Mouse (Mus musculus) embryonic facial prominence, embryonic 11.5 days (tissue): ENCODE results near the gene Gm28891. TPM values are rescaled to one million over a fixed set of nuclear protein-coding genes. Genes with fewer than 3 reads are reported as not detected.
"Not testable (repeated sequence)": the region's sequence is repeated elsewhere in the genome, so short reads cannot be mapped to it uniquely, and the experiment has no call there.

Source experiments
- ATAC-seq: fragments of 200-750 bp; cut with Nextera tagmentation; replicated peaks from 2 replicates; pipeline ENCODE4 v1.8.0; 2017; ENCODE audit warnings: low read depth; ENCODE audit not compliant: insufficient number of reproducible peaks, low FRiP score, low TSS enrichment
- DNase-seq: peaks from one replicate; pipeline ENCODE4 v3.0.0-alpha.2; 2015; ENCODE audit warnings: low spot score
- H3K27ac ChIP-seq: fragments of 300-500 bp; sonication (generic); replicated peaks from 2 replicates; pipeline ENCODE4 v1.5.1; 2014; ENCODE audit warnings: mild to moderate bottlenecking, low read depth, low read length, control low read depth
- H3K27me3 ChIP-seq: fragments of 300-500 bp; sonication (generic); 2 replicates; pipeline ENCODE4 v1.6.1; 2014; ENCODE audit warnings: mild to moderate bottlenecking, low read length, moderate library complexity, mixed read lengths; ENCODE audit not compliant: control insufficient read depth, insufficient read depth
- H3K36me3 ChIP-seq: fragments of 300-500 bp; sonication (generic); replicated peaks from 2 replicates; pipeline ENCODE4 v1.6.1; 2014; ENCODE audit warnings: low read depth, mild to moderate bottlenecking, low read length, moderate library complexity, mixed read lengths; ENCODE audit not compliant: control insufficient read depth, insufficient read depth
- H3K4me1 ChIP-seq: fragments of 300-500 bp; sonication (generic); 2 replicates; pipeline ENCODE4 v1.6.1; 2014; ENCODE audit warnings: low read length, mixed read lengths; ENCODE audit not compliant: control insufficient read depth, insufficient read depth
- H3K4me2 ChIP-seq: fragments of 300-500 bp; sonication (generic); 2 replicates; pipeline ENCODE4 v1.6.1; 2014; ENCODE audit warnings: low read depth, mild to moderate bottlenecking, control low read depth, low read length, moderate library complexity
- H3K4me3 ChIP-seq: fragments of 300-500 bp; sonication (generic); 2 replicates; pipeline ENCODE4 v1.5.1; 2014; ENCODE audit warnings: low read depth, low read length, control low read depth
- H3K9ac ChIP-seq: fragments of 300-500 bp; sonication (generic); replicated peaks from 2 replicates; pipeline ENCODE4 v1.6.1; 2014; ENCODE audit warnings: mild to moderate bottlenecking, control low read depth, low read length
- H3K9me3 ChIP-seq: fragments of 300-500 bp; sonication (generic); replicated peaks from 2 replicates; pipeline ENCODE4 v1.6.1; 2016; ENCODE audit warnings: mild to moderate bottlenecking, low read length, inconsistent platforms, mixed read lengths; ENCODE audit not compliant: control insufficient read depth
- WGBS: fragments of 180-500 bp; shearing (Covaris S2); extraction: QIAGEN DNeasy Blood & Tissue Kit; methylation state at CpG from one replicate; pipeline ENCODE4 v1.1.7; 2014; 5-methylcytosine and 5-hydroxymethylcytosine counted together
- polyA plus RNA-seq: library from polyadenylated mRNA; unstranded; fragments of >200 nt; fragmentation: Nextera tagmentation; extraction: Ambion mirVana; gene quantifications from 2 replicates; pipeline ENCODE4 v1.2.1, GENCODE M21; 2014

Gene Gm28891
- not detected in 2 replicates for polyA plus RNA-seq

- H3K27ac ChIP-seq, DNase-seq, H3K4me3 ChIP-seq, ATAC-seq, H3K27me3 ChIP-seq, H3K9ac ChIP-seq, H3K36me3 ChIP-seq, H3K4me1 ChIP-seq, H3K4me2 ChIP-seq, H3K9me3 ChIP-seq: not testable (repeated sequence)
- WGBS = 87% methylated on average over 3 of the region's 8 CpGs
Observed at GRCm38 (mm10) chrY:60240902-60241301, at the start of gene Gm28891. TSS of gene Gm28891 (plus strand) at chrY:60241202.
